Mouse (Mus musculus) embryo, embryonic 9.5 days (tissue): ENCODE results near the gene Dnaja1.

Experiments used
- DNase-seq: peaks from one replicate; pipeline ENCODE4 v3.0.0-alpha.2; 2017; ENCODE audit errors: extremely low spot score

Dnaja1 gene

DNA sequence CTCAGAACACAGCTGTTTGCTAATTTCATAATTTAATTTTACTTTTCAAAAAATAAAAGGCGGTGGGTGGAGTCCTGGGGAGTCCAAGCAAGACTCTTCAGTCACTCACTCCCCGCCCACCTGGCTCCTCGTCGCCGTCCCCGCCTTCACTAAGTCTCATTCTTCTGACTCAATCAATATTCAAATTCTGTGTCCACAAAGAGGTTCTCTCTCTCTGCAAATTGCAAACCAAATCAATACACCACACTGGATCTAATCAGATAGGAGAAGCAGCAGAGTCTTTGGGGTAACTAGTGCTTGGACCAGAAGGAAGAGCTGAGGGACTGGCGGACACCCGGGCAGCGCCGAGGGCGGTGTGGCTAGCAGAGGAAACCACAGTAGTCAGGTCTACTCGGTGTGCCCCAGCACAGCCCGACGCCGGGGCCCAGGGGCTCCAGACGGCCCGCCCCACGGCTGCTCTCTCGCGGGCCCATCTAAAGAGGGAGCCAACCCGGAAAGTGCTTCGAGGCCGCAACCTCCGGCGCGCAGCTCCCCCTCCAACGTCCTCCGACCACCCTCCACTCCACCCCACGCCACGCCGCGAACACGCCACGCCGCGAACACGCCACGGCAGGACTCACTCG lies 35.3 kb downstream of the Dnaja1 start:
- no peak for DNase-seq

DNA sequence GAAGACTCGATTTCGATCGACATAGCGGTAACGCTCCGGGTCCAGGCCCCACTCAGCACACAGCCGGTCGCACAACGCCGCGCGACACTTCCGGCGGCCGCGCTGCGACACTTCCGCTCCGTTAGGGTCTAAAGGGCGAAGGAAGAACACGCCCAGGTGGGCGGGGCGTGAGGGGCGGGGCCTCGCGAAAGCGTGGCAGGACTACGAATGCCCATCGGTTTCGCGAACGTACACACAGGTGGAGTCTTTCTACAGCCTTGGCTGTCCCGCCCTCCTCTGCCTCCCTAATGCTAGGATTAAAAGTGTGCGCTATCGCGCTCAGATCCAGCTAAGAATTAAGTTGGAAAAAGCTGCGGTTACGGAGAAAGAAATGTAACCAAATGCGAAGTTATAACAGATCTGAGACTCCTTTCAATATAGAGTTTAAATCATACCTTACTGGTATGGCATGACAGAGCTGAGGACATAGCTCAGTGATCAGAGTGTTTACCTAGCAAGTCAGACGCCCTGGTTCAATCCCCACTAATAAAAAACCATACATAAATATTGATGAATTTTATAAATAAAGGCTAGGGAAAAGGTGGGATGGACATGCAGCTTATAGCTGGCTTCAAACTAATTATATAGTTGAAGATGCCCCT lies 36.0 kb downstream of the Dnaja1 start, which contains the start of gene Smu1:
TSS of gene Smu1 (minus strand) at position 144 of the 641 bp plus-strand sequence.
- peak; percentile 96 for DNase-seq

DNA sequence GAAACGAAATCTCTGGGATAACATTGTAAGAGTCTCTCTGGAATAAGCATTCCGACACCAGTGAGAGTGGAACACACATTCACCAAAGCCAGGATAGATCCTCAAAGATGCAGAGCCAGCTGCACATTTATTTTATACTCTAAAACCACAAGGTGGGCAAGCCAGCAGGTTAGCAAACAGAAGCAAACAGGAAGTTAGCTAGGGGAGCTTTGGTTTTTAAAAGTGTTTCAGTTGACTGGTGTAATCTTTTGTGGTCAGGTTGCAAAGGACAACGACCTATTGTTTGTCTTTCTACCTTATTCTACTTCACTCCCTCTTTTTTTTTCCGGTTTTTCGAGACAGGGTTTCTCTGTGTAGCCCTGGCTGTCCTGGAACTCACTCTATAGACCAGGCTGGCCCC lies 37.9 kb downstream of the Dnaja1 start:
- no peak for DNase-seq

DNA sequence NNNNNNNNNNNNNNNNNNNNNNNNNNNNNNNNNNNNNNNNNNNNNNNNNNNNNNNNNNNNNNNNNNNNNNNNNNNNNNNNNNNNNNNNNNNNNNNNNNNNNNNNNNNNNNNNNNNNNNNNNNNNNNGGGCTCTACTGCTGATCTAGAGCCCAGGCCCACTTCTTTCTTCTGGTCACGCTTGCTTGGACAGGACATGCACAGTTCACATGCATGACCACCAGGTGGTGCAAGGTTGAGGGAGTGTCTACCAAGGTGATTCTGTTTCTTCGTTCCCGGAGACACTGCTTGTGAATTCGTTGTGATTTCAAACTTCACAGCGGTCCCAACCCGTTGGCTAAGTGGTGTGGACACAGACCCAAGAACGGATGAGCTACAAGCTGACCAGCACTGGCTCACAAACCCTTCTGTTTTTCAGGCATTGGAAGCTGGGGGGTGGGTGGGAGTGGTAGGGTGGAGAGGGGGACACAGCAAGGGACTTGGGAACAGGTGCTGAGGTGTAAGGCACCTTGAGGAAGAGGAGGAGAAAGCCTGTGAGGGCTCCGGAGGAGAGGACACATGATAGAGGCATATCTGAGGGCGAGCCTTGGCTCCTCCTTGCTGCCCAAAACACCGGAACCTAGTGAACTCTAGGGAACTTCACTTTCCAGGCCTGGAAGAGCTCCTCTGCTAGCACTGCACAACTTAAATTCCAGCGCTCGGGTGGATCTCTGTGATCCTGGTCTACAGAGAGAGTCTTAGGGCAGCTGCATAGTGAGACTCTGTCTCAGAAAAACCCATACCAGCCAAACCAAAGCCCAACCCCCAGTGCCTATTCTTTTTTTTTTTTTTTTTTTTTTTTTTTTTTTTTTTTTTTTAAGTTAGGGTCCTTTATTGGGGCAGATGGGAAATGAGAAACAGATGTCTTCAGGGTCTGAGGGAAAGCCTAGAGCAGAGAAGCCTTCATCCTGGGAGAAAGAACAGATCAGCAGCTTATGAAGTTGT lies 52.6 kb downstream of the Dnaja1 start:
- peak; percentile 85 for DNase-seq

DNA sequence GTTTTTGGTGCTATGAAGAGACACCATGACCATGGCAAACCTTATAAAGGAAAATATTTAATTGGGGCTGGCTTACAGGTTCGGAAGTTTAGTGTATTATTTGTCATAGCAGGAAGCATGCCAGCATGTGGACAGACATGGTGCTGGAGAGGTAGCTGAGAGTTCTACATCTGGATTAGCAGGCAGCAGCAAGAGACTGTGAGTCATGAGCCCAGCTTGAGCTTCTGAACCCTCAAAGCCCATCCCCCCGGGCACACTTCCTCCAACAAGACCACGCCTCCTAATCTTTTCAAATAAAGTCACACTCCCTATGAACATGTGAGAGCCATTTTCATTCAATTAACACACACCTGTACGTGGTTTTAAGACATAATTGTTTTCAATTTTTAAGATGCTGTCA lies 54.5 kb downstream of the Dnaja1 start:
- no peak for DNase-seq

DNA sequence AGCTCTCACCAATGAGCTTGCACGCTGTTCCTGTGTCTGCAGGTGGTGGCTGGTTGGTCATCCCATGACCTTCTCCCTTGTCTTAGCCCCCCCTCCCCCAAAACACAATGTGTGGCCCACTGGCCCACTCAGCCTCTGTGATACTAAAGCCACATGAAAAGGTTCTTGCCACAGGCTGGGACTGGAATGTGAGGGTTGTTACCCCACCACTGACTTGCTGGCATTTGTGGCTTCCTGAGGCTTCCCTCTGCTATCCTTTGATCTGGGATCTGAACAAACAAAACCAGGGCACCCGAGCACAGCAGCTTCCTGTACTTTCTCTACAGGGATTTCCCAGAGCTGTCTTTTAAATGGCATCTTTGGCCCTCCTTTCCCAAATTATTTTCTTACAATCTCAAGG lies 55.2 kb downstream of the Dnaja1 start:
- peak; percentile 37 for DNase-seq

DNA sequence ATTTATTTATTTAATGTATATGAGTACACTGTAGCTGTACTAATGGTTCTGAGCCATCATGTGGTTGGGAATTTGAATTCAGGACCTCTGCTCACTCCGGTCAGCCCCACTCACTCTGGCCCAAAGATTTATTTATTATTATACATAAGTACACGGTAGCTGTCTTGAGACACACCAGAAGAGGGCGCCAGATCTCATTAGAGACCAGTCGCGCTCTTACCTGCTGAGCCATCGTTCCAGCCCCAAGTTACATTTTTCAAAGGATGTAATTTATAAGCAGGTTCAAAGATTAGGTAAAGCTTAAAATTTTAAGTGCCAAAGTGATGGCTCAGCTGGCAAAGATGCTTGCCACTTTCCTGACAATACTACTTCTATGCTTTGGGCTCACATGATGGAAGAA lies 56.7 kb downstream of the Dnaja1 start:
- no peak for DNase-seq

DNA sequence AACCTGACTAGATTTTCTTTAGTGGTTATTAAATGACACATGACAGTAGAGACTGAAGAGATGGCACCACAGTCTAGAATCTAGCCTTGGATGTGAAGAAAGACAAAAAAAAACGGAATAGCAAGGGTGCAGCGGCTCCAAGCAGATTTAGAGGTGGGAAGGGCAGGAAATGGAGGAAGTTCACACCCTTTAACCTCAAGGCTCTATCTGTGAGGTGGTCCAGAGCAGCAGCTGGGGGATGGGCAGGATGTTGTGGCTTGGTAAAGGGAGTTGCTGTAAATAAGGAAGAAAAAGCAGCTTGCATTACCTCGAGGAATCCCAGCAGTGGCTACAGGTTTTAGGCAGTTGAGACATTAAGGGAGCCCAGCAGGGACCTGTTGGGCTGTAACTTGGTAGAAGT lies 59.2 kb downstream of the Dnaja1 start:
- peak; percentile 39 for DNase-seq

DNA sequence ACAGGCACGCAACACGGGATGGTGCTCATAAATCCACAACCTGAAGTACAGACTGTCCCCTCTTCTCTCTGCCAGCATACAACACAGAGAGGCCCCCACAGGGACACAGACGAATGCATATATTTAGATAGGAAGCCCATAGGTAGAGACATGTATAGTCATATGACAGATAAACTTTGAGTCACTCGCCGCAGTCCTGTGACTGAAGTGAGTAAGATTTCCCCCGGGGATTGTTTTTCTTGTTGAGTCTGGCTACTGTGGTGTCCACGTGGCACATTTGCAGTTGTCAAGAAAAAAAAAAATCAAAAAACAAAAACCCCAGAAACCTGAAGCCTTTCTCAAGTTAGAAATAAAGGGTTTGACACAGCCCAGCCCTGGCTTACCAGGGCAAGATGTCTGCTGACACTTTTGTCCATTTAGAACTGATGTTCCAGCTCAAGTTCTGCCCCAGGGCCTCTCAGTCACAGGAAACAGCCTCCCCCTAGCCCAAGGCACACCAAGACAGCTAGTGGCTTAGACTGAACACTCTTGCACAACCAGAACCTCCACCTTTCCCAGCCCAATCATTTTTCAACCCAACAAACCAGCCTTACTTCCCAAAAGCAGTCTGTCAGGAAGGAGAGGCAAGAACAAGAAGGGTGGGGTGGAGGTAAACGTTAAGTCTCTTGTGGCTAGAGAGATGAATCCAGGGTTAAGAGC lies 60.0 kb downstream of the Dnaja1 start:
- DNase-seq = no peak

DNA sequence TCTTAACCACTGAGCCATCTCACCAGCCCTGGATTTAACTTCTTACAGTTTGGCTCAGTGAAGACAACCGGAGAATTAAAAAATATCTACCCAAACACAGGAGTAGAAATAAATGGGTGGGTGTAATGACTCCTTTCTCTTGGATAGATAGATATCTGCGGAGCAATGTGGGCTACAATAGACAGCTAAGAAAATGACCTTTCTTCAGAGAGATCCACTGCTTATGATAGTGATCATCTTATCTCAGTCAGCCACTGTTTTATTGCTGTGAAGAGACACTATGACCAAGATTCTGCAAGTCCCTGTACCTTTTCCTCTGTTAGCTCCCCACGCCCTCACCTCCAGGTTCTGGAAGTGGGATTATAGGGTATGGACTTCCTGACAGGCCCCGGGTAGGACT lies 61.1 kb downstream of the Dnaja1 start:
- no peak for DNase-seq

DNA sequence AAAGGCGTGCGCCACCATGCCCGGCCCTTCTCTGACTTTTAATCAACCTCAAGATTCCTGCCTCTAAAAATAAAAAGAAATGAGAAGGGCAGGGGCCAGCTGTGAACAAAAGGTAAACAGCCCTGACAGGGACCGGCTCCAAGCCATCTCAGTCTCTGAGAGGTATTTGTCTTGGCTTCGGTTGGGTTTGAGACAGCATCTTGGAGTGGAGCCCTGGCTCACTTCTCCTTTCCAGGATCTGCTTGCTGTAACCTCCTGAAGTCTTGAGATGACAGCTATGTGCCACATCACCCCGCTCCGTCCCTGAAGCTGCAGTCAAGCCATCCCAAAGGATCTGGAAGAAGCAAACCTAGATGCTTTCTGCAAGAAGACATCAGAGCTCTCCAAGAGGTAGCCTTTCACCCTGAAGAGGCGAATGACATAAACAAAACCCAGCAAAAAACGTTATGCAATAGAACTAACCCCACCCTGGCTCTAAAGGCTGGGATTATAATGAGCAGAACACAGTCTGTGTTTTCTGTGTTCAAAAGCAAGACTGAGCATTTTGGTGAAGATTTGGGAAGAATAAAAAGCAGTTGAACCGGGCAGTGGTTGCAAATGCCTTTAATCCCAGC lies 62.7 kb downstream of the Dnaja1 start:
- no peak for DNase-seq

DNA sequence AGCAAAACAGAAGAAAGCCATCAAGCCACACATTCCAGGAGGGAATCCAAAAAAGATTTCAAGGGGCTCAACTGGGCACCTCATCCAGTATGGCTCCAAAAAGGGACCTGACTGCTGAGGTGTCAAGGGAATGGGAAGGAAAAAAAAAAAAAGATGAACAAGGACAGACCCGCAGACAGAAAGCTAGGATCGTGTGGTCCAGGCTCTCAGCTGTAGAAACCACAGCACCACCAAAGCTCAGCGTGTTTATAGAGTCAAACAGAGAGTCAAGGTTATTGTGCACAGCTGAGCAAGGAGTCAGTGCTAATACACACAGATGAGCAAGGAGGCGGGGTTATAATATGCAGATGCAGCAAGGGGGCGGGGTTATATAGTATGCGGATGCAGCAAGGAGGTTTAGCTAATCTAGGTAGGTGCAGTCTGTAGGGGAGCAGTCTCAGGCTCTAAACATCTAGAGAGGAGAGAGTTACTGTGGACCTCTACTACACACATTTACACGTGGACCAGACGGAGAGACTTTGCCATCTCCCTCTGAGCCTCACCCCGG lies 63.7 kb downstream of the Dnaja1 start:
- no peak for DNase-seq

DNA sequence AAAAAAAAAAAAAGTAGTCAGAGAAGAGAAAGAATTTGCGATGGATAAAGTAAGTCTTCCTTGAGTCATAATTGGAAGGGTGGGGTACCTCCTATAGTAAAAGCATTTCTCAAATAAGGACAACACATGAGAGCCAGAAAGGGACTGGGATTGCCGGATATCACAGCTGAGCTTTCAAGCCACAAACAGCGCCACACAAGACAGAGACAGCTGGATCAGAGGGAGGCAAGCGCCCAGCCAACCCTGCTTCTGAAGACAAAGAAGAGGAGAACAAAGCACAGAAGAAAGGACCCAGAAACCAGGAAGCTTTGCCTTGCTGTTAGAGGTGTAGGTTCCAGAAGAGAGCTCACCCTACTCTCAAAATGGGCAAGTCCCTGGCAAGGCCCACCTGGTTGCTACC lies 64.6 kb downstream of the Dnaja1 start:
- no peak for DNase-seq
